Mouse (Mus musculus) kidney, postnatal 25 days (tissue): ENCODE data around the gene Ncor1.
"Not testable (repeated sequence)": the region's sequence is repeated elsewhere in the genome, so short reads cannot be mapped to it uniquely, and the experiment has no call there.

Source experiments
- DNase-seq, 2 experiments: peaks; one replicate each; pipeline ENCODE4 v3.0.0; 2021; ENCODE audit warnings: mixed read lengths in 2 of 2

Gene Ncor1

GRCm38 (mm10) chr11:62458276-62458724 lies at the start of gene Ncor1, which contains the start of gene Pigl:
Gene Ncor1, minus strand, starts transcription at chr11:62458541.
Gene Pigl, plus strand, starts transcription at chr11:62458460.
- DNase-seq, result peak; percentile 87 to 94

GRCm38 (mm10) chr11:62507683-62508082 lies 49.3 kb upstream of the Ncor1 start:
- no peak for DNase-seq

DNA sequence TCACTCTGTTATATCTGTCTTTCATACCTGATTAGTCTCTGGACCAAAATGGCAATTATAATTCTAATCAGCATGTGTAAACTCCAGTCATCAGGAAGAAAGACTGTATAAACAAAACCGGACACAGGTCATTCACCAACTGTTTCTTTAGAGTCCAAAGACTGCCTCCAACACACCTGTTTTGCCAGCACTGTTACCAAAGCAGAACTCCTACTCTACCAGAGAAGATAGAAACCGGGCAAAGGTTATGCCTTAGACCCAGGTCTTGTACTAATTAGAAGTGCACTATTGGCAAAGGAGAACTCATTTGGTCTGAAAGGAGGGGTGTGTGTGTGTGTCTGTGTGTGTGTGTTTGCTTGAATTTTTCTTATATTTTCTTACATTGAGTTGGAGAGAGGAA lies 42.2 kb upstream of the Ncor1 start:
- DNase-seq, result no peak

GRCm38 (mm10) chr11:62498802-62499201 lies 40.5 kb upstream of the Ncor1 start:
- no peak for DNase-seq

GRCm38 (mm10) chr11:62497181-62497580 lies 38.8 kb upstream of the Ncor1 start:
- no peak for DNase-seq

DNA sequence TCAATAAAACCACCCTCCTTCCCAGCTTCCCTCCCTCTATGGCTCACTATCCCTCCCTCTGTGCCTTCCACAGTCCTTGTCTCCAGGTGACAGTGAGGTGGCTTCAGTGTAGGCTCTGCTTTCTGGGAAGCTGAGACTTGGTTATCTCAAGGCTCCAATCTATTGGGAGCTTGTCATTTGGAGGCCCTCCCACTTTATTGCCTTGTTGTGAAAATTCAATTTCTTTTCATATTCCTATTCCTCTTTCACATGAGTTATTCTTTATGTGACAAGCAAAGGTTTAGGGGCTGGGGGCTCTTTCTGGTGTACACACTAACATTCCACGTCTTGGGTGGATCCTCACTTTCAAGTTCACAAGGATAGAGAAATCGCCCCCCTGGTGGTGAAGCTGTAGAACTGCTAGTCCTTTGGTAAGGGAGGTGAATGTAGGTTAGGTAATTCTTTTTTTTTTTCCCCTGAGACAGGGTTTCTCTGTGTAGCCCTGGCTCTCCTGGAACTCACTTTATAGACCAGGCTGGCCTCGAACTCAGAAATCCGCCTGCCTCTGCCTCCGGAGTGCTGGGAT lies 37.9 kb upstream of the Ncor1 start:
- no peak for DNase-seq

DNA sequence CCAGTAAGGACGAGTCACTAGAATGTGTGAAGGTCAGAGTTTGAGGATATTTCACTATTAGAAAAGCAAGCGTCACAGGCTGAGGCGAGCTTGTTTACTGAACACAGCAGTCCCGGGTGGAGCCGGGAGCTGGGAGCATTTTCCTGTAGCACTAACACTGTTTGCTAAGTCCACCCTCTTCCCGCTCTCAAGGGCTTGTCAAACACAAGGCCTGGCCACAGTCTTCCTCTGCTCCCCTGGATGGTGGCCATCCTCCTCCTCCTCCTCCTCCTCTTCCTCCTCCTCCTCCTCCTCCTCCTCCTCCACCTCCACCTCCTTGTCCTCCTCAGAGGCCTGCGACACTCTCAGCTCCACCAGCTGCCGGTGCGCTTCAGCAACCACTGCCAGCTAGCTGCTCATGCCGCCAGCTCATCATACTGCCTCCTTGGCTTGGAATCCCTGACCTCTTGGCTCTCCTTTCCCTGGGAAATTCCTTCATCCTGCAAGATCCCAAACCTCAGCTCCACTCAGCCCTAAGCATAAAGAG lies 37.0 kb upstream of the Ncor1 start:
- DNase-seq, result peak; percentile 56 to 72

- peak; percentile 89 to 93 for DNase-seq
Measured at GRCm38 (mm10) chr11:62494754-62495275, 36.5 kb upstream of the Ncor1 start.

GRCm38 (mm10) chr11:62493701-62494100 lies 35.4 kb upstream of the Ncor1 start:
- DNase-seq, result no peak

- peak in 1 of 2 experiments; percentile 23 for DNase-seq
Measured at GRCm38 (mm10) chr11:62487540-62488350, 29.4 kb upstream of the Ncor1 start.

GRCm38 (mm10) chr11:62486949-62487348 lies 28.6 kb upstream of the Ncor1 start:
- DNase-seq, result no peak

DNA sequence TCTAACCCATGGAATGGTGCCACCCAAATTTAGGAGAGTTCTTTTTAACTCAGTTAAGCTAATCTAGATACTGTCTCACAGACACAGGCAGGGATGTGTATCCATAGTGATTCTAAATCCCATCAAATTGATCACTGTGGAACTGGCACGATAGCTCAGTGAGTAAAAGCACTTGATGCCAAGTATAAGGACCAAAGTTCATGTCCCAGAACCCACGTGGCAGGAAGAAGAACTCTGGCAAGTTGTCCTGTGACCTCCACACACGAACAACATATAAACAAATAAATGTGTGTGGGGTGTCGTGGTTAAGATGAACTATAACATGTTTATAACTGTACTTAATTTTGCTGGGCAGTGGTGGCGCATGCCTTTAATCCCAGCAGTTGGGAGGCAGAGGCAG lies 21.2 kb upstream of the Ncor1 start:
- peak; percentile 25 to 60 for DNase-seq

DNA sequence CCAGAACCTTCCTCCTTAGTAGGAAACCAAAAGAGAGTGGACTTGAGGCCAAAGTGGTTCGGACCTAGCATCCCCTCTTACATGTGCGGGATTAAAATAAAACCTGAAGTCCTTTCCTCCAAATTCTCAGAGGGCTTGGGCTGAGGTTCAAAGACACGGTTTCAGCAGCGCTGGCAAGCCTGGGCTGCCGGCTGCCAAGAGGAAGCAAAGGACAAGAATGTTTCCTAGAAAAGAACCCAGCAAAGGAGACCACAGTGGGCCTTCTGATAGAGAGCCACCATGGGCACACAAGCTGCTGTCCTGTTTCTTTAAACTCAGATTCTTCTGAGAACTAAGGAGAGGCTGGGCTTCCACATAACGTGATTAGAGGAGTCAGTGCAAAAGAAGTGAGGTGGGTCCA lies 20.6 kb upstream of the Ncor1 start:
- DNase-seq, result peak; percentile 28 to 65

GRCm38 (mm10) chr11:62476156-62476555 lies 17.8 kb upstream of the Ncor1 start:
- no peak for DNase-seq

GRCm38 (mm10) chr11:62473516-62473915 lies 15.2 kb upstream of the Ncor1 start:
- DNase-seq, result peak; percentile 49 to 77

DNA sequence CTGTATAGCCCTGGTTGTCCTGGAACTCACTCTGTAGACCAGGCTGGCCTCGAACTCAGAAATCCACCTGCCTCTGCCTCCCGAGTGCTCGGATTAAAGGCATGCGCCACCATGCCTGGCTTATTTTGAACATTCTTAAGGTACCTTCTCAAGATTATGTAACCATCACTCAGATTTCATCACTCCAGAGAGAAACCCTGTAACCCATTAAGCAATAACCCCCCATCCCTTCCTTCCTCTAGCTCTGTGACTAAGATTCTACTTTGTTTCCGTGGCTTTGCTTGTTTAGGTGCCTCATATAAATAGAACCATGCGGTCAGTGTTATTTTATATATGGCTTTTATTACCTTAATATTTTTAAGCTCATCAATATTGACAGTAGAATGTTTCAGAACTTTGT lies 12.1 kb upstream of the Ncor1 start:
- no peak for DNase-seq

GRCm38 (mm10) chr11:62467289-62467688 lies 8.9 kb upstream of the Ncor1 start:
- DNase-seq, result not testable (repeated sequence)

GRCm38 (mm10) chr11:62466546-62466945 lies 8.2 kb upstream of the Ncor1 start:
- DNase-seq, result no peak

DNA sequence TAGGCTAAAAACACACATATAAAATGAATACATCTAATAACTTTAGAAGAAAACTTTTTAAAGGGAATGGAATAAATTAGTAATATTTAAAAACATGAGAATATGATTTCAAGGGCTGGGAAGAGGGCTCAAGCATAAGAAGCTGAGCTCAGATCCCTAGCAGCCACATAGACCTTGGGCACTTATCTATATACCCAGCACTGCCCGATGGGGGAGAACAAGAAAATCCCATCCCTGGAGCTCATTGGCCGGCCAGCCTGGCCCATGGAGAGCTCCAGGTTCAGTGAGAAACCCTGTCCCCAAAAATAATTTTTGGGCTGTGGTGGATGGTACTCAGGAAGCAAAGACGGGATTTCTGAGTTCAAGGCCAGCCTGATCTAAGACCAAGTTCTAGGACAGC lies 7.5 kb upstream of the Ncor1 start:
- no peak for DNase-seq

- DNase-seq, result no peak
Measured at GRCm38 (mm10) chr11:62464696-62465095, 6.4 kb upstream of the Ncor1 start.

DNA sequence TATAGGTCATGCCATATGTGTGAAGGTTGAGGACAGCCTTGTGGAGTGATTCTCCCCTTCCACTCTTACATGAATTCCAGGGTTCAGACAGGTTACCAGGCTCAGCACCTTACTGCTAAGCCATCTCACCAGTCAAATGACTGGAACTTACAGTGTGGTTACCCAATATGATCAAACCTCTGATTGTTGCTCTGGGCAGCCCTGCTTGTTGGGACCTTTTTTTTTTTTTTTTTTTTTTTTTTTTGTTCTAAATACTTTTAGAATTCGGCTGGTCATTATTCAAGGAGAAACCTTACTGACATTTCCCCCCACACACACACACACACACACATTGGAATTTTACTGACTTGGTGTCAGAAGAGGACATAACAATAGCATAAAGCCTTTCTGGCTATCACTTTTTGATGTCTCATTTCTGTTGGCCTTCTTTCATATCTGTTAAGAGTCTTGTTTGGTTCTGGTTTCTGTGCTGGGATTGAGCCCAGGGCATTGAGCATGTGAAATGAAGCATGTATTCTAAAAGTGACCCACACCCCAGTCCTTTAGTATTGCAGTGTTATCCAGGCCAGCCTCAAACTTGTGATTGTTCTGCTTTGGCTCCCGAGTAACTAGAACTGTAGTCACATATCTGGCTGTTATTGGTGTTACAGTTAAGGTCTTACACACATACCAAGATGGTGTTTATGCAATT lies 5.0 kb upstream of the Ncor1 start:
- DNase-seq, result no peak

DNA sequence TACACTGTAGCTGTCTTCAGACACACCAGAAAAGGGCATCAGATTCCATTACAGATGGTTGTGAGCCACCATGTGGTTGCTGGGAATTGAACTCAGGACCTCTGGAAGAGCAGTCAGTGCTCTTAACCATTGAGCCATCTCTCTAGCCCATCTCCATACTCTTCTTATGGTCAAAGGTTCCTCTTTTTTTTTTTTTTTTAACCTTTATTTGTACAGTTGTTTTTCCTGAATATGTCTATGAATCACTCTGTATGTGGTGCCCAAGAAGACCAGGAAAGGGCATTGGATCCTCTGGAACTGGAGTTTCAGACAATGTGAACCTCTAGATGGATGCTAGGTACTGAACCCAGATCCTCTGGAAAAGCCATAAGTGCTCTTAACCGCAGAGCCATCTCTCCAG lies 4.2 kb upstream of the Ncor1 start:
- not testable (repeated sequence) for DNase-seq

DNA sequence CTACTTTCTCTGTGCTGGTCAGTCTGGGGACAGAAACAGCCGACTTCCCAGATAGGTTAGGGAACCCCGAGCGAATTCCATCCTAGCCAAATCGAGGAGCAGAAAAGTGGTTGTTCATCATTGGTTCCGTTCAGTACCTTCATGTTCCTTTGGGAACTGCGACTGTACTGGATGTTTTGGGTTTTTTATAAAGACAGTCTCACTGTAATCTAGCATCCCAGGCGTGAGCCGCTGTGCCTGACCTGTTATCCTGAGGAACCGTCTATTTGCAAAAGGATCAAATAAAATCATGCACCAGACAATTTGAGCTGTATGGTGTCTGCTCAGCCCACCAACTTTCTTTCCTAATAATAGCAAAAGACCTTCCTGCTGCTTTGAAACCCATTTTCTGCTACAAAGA lies 439 bp upstream of the Ncor1 start:
- DNase-seq, result no peak
